Mouse (Mus musculus) spleen, postnatal 14 days (tissue): Measurements from ENCODE around the gene Myo1b.
"Not testable (repeated sequence)": the region's sequence is repeated elsewhere in the genome, so short reads cannot be mapped to it uniquely, and the experiment has no call there.

Source experiments
- DNase-seq, 2 experiments: peaks; one replicate each; pipeline ENCODE4 v3.0.0; 2021 to 2022; ENCODE audit warnings: low spot score in 2 of 2

Gene Myo1b

DNA sequence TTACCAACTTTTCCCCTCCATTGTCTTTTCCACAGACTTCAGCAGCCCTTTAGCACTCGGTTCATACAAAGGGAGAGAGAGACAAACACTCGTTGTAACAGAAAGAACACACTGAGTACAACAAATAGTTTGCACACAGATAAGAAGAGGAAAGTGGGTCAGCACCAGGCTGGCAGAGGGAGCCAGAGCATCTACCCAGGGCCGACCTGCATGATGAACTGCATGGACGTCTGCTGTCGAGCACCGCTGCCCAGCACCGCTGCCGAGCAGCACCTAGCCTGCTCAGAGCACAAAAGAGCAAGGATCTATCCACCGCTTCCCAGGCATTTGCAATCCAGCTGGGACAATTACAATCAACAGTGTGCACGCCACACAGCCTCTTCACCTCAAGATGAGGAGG, 19.9 kb downstream of the Myo1b start:
- DNase-seq = no peak

DNA sequence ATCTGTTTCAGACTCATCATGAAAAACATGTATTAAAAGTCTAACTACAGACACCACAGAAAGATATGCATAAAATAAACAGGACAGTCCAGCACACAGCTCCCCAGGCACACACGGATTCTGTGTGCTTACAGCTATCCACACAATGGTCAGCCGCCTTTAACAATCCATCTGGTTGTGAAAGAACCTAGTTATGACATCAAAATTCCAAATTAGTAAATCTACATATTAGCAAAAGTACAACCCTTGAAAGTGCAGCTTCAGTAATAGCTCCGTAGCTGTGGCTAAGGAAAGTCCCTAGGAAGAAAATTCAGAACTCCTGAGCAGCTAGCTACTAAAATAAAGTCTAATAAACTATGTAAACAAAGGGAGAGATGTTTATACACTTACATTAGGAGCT, 21.1 kb downstream of the Myo1b start:
- DNase-seq = no peak

DNA sequence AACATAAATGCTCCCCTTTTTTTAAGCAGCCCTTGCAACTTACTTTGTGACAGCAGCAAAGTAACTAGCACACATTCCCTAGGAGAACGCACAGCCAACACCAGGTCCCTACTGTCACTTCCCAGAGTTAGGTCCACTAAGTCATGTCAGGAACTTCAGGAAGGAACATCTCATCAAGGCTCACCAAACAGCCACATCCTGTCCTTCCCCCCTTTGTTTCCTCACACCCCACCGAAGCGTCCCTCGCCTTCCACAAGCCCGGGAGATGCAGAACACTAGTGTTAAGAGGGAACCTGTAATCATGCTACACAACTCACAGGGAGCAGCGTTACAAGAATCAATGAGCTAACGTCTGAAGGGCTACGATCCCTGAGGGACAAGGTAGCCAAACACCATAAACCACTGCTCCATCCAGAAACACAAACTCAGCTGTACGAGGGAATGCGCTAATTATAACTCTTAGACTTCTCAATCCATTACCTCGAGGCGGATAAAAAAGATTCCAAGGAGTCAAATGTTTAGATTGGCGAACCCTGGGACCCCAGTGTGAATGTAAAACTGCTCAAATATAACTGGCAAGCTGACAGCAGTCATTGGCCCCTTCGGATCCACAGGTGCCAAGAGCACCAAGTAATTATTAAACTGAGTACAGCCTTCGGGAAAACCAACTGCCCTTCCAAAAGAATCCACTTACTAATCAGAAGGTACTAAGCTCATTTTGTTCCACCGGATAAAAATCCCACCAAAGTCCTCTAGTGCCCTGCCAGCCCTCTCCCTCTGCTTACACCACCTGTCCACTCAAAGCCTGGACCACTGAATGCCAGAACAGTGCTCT, 22.1 kb downstream of the Myo1b start:
- no peak for DNase-seq

DNA sequence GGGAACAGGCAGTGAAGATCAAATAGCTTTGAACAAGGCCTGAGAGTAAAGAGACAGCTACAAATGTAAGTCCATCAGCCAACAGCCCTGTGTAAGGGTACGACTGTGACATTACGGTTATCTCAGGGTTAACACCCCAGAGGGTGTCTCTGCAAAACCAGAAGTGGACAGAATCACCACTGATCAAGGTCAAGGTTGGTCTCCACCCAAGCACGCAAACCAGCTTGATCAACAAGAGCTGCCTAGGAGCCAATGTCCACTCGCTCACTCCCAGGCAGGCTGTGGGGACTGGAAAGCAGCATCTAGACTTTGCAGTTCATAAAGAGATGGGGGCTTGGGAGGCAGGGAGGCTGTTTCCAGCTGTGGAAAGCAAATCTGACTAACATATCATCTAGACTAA, 23.9 kb downstream of the Myo1b start:
- no peak for DNase-seq

DNA sequence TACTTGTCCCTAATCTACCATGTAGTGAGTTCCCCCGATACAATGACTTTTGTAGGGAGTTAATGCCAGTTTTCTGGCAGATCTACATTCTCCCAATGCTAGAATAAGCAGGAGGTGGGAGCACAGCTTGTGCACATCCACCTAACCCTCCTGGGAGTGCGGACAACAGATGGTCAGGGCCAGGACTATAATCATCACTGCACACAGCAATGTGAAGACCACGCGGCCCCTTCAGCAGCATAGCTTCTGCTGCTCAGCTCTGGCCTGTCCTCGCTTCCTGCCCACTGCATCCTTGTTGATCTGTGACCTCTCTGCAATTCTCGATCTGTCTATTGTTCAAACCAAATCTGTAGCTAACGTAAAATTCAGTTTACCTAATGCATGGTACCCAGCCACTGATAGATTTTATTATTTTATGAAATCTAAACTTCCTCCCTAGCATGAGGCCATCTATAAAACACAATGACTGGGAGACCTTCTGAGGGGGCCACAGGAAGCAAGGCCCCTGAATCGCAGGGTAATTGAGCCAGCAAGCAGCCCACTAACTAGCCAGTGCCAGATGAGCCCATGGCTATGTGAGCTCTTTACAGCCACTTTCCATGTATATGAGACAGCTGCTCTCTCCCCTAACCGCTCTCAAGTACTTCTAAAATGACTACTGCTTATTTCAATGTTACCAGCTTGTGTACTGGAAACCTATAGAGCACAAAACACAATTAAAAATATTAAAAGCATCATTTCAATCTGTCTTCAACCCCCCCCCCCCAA, 27.6 kb downstream of the Myo1b start:
- DNase-seq = no peak

DNA sequence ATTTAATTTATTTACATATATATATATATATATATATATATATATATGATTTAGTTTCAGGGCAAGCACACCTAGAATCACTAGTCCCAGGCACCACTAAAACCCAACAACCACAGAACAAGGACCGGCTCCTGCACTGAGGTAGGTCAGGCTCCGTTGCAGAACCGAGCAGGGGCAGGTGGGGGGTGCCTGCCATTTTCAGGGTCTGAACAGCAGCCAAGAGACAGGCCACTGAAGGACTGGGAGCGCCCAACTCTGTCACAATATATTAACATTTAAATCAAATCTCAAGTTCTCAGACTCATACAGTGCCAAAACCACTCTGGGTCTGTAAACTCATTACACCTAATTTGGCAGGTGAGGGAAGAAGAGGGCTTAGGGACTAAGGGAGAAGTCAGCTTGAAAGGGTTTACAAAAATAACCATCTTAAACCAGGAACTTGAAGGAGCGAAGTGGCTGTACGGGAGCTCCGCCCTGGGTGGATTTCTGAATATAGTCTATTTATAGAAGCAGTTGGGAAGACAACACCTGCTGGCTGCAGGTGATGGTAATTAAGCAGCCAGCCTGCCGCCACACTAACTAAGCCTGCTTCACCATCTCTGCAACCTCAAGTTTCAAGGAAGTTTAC, 30.4 kb downstream of the Myo1b start:
- DNase-seq = no peak

DNA sequence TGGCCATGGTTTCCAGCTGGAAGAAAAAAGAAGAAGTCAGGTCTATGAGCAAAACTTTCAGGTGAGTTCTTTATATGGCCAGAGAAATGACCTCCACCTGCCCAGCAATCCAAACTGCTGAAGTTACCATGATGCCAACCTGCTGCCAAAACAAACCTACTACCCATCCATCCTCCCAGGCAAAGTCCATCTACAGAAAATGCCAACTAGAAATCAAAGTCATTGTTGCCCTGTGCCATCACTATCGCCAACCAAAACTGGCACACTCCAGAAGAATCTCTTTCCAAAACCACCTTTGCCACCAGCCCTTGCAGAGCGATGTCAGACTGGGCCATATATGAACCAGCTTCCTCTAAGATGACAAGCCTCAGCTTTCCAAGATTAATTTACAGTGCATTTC, 32.7 kb downstream of the Myo1b start:
- no peak for DNase-seq

DNA sequence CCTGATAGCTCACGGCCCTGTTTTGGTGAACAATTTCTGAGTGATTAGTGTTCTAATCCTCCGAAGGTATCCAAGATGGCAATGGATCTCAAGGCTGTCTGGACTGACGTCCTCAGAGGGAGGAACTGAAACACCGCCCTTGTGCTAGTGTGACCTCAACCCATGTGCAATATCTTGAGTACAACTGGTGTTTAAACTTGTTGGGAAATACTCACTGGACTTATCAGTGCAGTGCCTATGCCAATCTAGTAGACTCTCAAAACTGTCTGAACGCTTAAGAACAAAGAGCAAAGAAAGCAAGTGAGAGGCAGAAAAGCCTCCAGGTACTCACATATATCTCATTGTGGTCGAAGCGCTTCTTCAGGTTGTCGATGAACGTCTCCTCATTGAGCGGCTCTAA, 33.1 kb downstream of the Myo1b start:
- DNase-seq = no peak

DNA sequence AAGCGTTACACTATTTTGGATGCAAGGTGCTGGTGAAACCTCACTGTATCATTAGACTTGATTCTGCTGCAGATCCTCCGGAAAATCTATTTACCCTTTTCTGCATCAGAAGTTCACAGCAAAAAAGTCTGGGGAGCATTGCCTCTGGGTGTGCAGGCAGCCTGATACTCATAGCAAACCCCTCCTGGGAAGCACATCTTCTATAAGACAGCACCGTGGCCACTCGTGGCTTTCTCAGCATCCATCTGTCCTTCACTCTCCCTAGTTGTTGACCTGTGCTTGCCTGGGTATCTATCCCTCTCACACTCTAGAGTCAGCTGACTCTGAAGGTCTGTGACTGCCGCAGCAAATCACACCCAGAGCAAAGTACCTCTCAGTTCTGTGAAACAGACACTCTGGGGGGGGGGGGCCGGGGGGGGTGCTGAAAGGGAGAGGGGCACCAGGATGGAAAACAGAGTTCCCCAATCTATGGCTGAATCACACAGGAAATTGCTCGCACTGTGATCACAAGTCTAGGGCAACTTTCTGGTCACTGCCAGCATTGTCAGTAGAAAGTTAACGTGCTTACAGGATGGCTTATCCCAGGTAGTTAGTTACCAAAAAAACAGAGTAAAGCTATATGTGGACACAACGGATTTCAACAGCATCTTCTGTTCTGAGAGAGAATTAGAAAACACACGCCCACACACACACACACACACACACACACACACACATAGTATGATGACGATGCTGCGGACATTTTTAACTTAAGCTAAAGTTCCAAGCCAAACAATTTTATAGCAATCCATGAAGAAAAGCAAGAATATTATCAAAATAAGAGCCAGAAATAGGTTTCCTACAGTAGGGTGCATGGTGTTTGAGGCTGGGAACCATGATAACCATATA, 35.7 kb downstream of the Myo1b start:
- DNase-seq = no peak

DNA sequence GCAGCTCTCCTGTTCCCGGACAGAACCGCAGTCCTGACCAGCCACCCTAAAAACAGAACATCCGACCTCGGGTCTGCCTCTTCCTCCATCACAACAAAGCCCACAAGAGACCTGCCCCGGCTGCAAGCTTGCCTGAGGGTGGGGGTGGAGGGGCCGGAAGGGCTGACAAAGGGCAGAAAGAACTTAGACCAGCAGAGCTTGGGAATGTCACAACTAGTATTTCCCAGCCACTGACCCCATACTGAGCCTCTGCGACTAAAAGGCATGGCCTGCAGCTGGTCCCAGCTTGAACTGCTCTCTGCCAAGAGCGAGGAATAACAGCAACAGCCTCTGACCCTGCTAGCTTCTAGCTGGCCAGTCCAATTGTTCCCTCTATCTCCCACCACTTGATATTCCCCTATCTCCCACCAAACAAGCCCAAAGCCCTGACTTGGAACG, 36.5 kb downstream of the Myo1b start:
- DNase-seq = no peak

DNA sequence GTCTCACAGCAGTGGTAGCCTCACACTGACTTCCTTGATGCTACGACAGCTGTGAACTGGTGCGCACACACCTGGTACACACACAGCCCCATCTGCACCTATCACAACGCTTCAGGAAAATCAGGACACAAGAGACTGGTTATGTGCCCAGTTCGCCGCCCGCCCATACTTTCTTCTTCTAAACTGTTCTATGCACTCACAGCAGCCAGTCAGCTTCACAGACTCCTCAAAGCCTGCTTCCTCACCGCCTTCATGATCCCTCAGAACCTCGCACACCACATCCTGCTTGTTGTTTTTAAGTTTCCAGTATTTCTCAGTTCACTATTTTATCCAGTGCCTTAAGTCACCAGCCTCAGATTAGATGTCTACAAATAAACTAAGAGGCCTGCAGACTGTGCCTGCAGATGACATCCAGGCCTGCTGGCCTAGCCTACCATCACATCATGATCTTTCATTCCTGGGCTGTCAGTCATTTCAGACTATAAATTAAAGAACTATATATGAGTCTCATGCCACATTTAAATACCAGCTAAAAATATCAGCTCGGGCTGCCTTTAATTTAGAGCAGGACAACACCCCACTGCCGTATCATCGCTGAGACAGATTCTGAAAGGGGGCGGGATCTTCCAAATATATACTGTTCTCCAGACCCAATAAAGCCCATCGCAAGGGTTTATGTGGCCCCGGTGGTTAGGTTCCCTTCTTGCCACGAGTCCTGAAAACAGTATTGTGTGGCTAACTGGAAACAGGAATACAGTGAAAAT, 40.2 kb downstream of the Myo1b start:
- DNase-seq = no peak

DNA sequence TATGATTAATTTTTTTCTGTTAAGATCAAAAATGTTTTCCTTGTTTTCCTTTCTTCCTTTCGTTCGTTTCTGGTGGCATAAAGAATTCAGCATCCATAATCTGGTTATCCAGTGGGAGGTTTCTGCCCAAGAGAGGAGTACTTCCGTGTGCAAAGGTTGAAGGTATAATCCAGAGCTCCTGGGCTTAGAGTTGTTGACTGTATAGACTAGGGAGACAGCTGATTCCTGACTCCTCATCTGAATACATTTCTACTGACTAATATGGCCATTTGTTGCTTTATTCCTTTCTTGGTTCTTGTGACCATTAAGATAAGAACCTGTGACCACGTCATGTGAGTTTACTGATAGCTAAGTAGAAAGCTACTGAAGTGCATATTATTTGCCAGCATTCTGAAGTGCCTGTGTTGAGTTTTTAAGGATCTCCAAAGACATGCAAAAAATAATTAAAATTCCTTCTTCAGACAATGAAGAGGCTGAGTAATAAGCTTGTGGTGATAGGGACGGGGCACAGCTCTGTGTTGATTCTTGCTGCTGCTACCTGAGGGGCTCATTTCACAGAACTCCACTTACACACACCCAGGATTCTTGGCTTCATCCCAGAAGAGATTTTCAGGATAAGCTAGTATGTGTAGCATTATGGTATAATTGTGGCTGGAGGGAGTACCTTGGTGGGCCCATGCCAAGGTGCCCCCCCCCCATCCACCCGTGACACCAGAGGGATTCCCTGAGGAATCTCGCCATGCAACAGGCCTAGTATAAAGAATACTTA, 43.2 kb downstream of the Myo1b start:
- DNase-seq = no peak

DNA sequence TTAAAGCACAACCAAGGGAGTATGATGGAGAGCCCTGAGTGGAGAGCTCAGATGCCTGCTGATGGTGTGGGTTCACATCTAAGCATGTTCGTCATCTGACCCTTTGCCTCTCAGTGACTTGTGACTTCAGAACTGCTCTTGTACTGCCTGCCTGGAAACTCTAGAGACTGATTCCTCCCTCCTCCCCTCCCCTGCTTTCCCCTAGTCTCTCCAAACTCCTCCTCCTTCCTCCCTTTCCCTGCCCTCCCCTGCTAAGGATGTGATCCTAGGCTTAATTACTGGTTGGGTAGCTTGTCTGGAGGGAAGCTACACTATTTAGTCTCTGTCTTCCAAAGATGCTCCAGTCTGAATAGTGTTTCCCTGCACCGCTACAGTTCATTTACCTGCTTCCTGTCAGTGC, 44.6 kb downstream of the Myo1b start:
- DNase-seq = not testable (repeated sequence)

DNA sequence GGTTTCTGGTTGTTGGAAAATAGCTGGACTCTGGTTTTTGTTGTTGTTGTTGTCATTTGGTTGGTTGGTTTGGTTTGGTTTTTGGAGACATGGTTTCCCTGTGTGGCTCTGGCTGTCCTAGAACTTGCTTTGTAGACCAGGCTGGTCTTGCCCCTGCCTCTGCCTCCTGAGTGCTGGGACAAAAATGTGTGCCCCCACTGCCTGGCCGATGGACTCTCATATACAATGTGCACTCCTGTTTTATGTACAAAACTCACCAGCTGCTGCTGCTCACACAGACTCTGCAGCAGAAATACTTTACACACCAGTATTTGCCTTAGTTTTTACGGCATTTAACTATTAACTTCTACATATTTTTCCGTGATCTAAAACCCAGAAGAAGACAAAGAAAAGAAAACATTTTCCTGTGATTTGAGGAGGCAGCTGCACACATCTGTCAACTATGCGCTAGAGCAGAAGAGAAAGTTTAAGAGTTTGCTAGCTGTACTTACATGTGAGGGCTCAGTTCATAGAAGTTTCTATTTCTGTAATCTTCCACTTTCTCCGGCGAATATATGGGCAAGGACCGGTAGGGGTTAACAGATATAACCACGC, 52.9 kb downstream of the Myo1b start:
- DNase-seq = no peak

DNA sequence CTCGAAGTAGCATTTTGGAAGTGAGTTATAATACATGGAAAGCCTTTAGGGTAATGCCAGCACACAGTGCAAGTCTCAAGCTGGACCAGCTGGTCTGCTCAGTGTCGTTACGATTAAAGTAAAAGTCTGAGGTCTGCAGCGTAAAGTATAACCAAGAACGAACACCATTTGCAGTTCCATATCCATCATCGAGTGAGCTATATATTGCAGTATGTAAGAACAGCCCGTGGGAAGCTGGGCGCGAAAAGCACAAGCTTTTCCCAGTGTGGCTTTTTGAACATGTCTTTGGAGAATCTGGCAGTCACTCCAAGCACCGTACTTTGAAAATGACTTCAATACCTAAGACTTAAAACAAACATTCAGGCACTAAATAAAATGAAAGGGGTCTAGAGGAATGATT, 55.0 kb downstream of the Myo1b start:
- DNase-seq = no peak

DNA sequence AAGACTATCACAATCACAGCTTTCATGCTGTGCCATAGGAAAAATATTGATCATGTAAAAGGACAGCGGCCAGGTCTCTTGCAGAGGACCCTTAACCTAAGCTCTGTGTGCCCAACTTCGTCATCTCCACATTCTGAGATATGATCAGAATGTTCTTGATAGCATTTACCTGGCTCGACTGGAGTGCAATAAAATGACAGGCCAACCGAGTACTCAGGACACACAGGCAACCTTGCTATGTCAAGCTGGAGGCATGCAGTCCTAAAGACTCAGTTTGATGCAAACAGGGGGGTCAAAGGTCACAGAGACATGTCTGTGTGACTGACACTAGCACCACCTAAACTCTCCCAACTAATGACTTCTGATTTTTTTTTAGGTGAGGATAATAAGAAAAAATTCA, 58.9 kb downstream of the Myo1b start:
- no peak for DNase-seq

DNA sequence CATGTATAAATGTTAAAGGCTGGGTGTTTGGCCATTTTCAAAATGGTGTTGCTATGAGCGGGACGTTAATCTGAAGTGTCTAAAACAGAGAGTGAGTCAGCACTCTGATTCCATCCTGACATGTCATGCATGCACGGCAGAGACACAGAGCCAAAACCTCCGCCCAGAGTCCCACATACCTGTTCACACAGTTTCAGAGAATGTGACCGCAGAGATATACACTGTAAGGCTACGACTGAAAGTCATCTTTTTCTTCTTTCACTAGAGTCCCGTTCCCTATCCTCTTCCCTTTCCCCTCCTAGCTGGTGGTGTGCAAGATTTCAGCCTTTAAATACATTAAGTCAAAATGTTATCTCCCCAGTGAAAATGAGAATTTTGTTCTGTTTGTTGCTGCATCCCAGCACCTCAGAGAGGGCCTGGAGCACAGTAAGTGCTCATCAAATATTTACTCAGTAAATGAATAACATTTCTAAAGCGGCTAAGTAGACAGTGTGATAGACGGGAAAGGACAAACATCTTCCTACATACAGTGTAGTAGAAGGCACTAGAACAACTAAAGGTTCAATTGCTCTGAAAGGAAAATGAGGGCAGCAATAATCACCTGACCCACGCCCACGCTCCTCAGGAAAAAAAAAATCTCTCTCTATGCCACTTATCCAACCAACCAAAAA, 59.5 kb downstream of the Myo1b start:
- no peak for DNase-seq

DNA sequence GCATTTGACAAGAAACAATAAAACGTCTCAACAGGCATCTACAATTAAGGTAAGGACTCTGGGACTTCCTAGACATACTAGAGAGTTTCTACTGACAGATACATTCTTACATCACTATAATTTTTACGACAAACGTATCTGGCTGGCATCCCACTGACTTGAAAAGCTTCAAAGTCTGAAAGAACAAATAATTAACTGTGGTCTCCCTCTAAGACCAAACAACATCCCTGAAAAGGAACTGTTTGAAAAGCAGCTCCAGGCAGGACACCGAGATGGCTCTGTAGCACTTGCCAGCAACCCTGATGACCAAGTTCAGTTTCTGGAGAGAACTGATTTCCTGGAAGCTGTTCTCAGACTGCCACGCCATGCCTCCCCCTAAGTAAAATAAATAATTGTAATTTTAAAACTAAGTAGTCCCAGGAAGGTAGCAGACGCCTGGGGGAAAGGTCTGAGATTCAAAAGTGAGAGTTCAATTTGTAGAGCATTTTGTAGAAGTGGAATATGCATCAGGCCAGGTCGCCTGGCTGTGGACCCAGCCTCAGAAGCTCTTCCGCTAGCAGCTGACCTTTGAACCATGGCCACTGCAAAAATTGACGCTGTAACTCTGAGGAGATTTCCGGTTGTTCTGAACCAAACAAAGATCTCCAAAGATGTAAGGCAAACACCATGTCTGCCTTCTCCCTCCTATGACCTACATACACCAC, 60.2 kb downstream of the Myo1b start:
- DNase-seq = no peak

DNA sequence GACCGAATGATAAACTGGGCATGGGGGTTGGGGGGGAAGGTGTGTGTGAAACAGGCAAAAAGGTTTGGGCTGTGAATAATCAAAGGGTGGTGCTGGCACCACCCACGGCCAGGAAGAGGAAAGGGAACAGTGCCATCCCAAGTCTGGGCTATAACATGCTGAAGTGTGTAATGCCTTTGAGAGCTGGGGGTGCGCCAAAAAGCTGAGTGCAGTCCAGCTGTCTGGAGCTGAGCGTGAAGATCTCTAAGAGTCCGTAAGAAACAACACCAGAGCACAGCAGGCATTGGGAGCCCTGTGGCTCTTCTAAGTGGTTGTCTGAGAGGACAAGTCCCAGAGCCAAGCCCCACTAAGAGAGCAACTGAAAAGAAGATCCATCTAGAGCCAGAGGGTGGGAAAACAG, 63.6 kb downstream of the Myo1b start:
- DNase-seq = no peak
